Mouse (Mus musculus): ENCODE data around the gene 4921536K21Rik.

GRCm38 (mm10) chr11:3850746-3851277, 44.1 kb downstream of the 4921536K21Rik start:
- no peak for TF ChIP-seq CTCF (IDR thresholded peaks at IDR 0.05; ENCODE audit: control insufficient read depth, insufficient read depth, insufficient replicate concordance, low read depth, low read length)
- TF ChIP-seq POLR2A (IDR thresholded peaks at IDR 0.05; ENCODE audit: control insufficient read depth, low read depth, low read length): no peak

Measured in testis, adult 2 months (tissue).